Mouse (Mus musculus) limb, embryonic 14.5 days (tissue): Measurements from ENCODE around the gene Nova2. TPM values are rescaled to one million over a fixed set of nuclear protein-coding genes. Genes with fewer than 3 reads are reported as not detected.

ENCODE experiments used
- ATAC-seq: fragments of 200-750 bp; cut with Nextera tagmentation; 2 replicates; pipeline ENCODE4 v1.8.0; 2017; ENCODE audit warnings: low read depth, moderate number of reproducible peaks, moderate TSS enrichment; ENCODE audit not compliant: low FRiP score
- DNase-seq: peaks from one replicate; pipeline ENCODE4 v3.0.0-alpha.2; 2015; ENCODE audit warnings: low spot score
- H3K27ac ChIP-seq: fragments of 300-500 bp; sonication (generic); replicated peaks from 2 replicates; pipeline ENCODE4 v1.5.1; 2014; ENCODE audit warnings: low read depth, mild to moderate bottlenecking, low read length, moderate library complexity, mixed read lengths
- H3K27me3 ChIP-seq: fragments of 300-500 bp; sonication (generic); 2 replicates; pipeline ENCODE4 v1.6.1; 2014; ENCODE audit warnings: low read length, mixed read lengths; ENCODE audit not compliant: control insufficient read depth, insufficient read depth
- H3K36me3 ChIP-seq: fragments of 300-500 bp; sonication (generic); 2 replicates; pipeline ENCODE4 v1.6.1; 2014; ENCODE audit warnings: mild to moderate bottlenecking, low read length, moderate library complexity, mixed read lengths; ENCODE audit not compliant: control insufficient read depth, insufficient read depth
- H3K4me1 ChIP-seq: fragments of 300-500 bp; sonication (generic); 2 replicates; pipeline ENCODE4 v1.6.1; 2014; ENCODE audit warnings: antibody characterized with exemption, low read length, mixed read lengths; ENCODE audit not compliant: control insufficient read depth, insufficient read depth
- H3K4me2 ChIP-seq: fragments of 300-500 bp; sonication (generic); replicated peaks from 2 replicates; pipeline ENCODE4 v1.6.1; 2014; ENCODE audit warnings: low read depth, mild to moderate bottlenecking, low read length, moderate library complexity; ENCODE audit not compliant: severe bottlenecking
- H3K4me3 ChIP-seq: fragments of 300-500 bp; sonication (generic); replicated peaks from 2 replicates; pipeline ENCODE4 v1.5.1; 2014; ENCODE audit warnings: low read length
- H3K9ac ChIP-seq: fragments of 300-500 bp; sonication (generic); 2 replicates; pipeline ENCODE4 v1.6.1; 2014; ENCODE audit warnings: mild to moderate bottlenecking, low read depth, low read length, moderate library complexity; ENCODE audit not compliant: severe bottlenecking
- H3K9me3 ChIP-seq: fragments of 300-500 bp; sonication (generic); 2 replicates; pipeline ENCODE4 v1.6.1; 2016; ENCODE audit warnings: low read length; ENCODE audit not compliant: control insufficient read depth
- POLR2A ChIP-seq: fragments of 200-500 bp; IDR thresholded peaks from 2 replicates; pipeline ENCODE4 v1.8.0; 2012; ENCODE audit warnings: inconsistent platforms, mild to moderate bottlenecking, moderate library complexity, borderline replicate concordance; ENCODE audit not compliant: insufficient read depth, insufficient read length; ENCODE audit errors: extremely low read depth
- WGBS: fragments of 180-500 bp; shearing (Covaris S2); extraction: QIAGEN DNeasy Blood & Tissue Kit; methylation state at CpG from one replicate; pipeline ENCODE4 v1.1.7; 2014; 5-methylcytosine and 5-hydroxymethylcytosine counted together
- polyA plus RNA-seq, 2 experiments: library from polyadenylated mRNA; depleted of rRNA in 1 of 2; stranded (reverse) in 1 of 2; unstranded in 1 of 2; fragments of >200 nt; fragmentation: Nextera tagmentation in 1 of 2; extraction: Ambion mirVana in 1 of 2; gene quantifications; 2 replicates each; pipeline versions ENCODE4 v1.2.1 to v1.2.3; 2012 to 2014

Gene Nova2
- polyA plus RNA-seq, 2 experiments: 0.37 to 1.3 TPM

GRCm38 (mm10) chr7:18916254-18916653 lies 9.4 kb upstream of the Nova2 start:
- no peak overlapping the region for H3K4me3 ChIP-seq

GRCm38 (mm10) chr7:18917931-18918330 lies 7.8 kb upstream of the Nova2 start:
- Histone ChIP-seq H3K4me1 (no peaks in the 10 kb centered on the region), H3K27me3 (peaks cover 4% of the 10 kb centered on the region), H3K4me3 (no peak overlapping the region), H3K9ac (no peak overlapping the region), H3K27ac (no peak overlapping the region), H3K4me2 (no peak overlapping the region), H3K9me3 (no peaks in the 10 kb centered on the region), H3K36me3 (no peaks in the 10 kb centered on the region)
- no peak for DNase-seq
- no peak for TF ChIP-seq POLR2A
- no peak for ATAC-seq
- WGBS: 57% methylated on average over 3 of the region's 3 CpGs

More at GRCm38 (mm10) chr7:18916254-18916653, 9.4 kb upstream of the Nova2 start:
- DNase-seq (no peak), ATAC-seq (no peak)
- H3K36me3 ChIP-seq: no peaks in the 10 kb centered on the region
- H3K27ac ChIP-seq: no peak overlapping the region
- no peak overlapping the region for H3K9ac ChIP-seq
- WGBS: 61% methylated on average over 4 of the region's 4 CpGs
- H3K4me2 ChIP-seq: no peak overlapping the region
- no peaks in the 10 kb centered on the region for H3K4me1 ChIP-seq
- no peaks in the 10 kb centered on the region for H3K9me3 ChIP-seq
- H3K27me3 ChIP-seq: no peaks in the 10 kb centered on the region; the same call in 1 of the 2 replicates
- no peak for TF ChIP-seq POLR2A

GRCm38 (mm10) chr7:18921069-18921468 lies 4.6 kb upstream of the Nova2 start:
- no peak for DNase-seq
- Histone ChIP-seq H3K4me1 (peaks cover 2% of the 10 kb centered on the region; the same call in 1 of the 2 replicates), H3K27me3 (peaks cover 30% of the 10 kb centered on the region), H3K9ac (peak overlapping the region; percentile 34; the same call in 1 of the 2 replicates), H3K4me3 (no peak overlapping the region), H3K9me3 (no peaks in the 10 kb centered on the region), H3K27ac (no peak overlapping the region), H3K36me3 (no peaks in the 10 kb centered on the region), H3K4me2 (no peak overlapping the region)
- no peak for TF ChIP-seq POLR2A
- WGBS: 2% methylated on average over 12 of the region's 12 CpGs
- no peak for ATAC-seq

GRCm38 (mm10) chr7:18922807-18923206 lies 2.9 kb upstream of the Nova2 start:
- ATAC-seq (no peak), DNase-seq (no peak)
- Histone ChIP-seq H3K9me3 (no peaks in the 10 kb centered on the region), H3K4me2 (no peak overlapping the region), H3K4me1 (peaks cover 3% of the 10 kb centered on the region; the same call in 1 of the 2 replicates), H3K9ac (no peak overlapping the region), H3K27ac (no peak overlapping the region), H3K36me3 (no peaks in the 10 kb centered on the region), H3K4me3 (no peak overlapping the region), H3K27me3 (peaks cover 47% of the 10 kb centered on the region)
- WGBS: 54% methylated on average over 5 of the region's 5 CpGs
- no peak for TF ChIP-seq POLR2A

- no peak for ATAC-seq
- 72% methylated on average over 11 of the region's 11 CpGs for WGBS
- H3K9ac ChIP-seq: no peak overlapping the region
- TF ChIP-seq POLR2A: no peak
- no peak for DNase-seq
- no peak overlapping the region for H3K4me3 ChIP-seq
- H3K9me3 ChIP-seq: no peaks in the 10 kb centered on the region
- H3K4me1 ChIP-seq: peaks cover 3% of the 10 kb centered on the region; the same call in 1 of the 2 replicates
- no peak overlapping the region for H3K4me2 ChIP-seq
- no peaks in the 10 kb centered on the region for H3K36me3 ChIP-seq
- H3K27ac ChIP-seq: no peak overlapping the region
- H3K27me3 ChIP-seq: peaks cover 49% of the 10 kb centered on the region
Observed at GRCm38 (mm10) chr7:18923267-18923666, 2.4 kb upstream of the Nova2 start.
